Mouse (Mus musculus): ENCODE results near the gene Ankle1. TPM values are rescaled to one million over a fixed set of nuclear protein-coding genes. Genes with fewer than 3 reads are reported as not detected.
A peak's percentile ranks its signal among the peaks of the same experiment; 100 is the strongest.

The Ankle1 gene
- polyA plus RNA-seq (2012), result 17.4 and 17.5 TPM in 2 replicates

DNA sequence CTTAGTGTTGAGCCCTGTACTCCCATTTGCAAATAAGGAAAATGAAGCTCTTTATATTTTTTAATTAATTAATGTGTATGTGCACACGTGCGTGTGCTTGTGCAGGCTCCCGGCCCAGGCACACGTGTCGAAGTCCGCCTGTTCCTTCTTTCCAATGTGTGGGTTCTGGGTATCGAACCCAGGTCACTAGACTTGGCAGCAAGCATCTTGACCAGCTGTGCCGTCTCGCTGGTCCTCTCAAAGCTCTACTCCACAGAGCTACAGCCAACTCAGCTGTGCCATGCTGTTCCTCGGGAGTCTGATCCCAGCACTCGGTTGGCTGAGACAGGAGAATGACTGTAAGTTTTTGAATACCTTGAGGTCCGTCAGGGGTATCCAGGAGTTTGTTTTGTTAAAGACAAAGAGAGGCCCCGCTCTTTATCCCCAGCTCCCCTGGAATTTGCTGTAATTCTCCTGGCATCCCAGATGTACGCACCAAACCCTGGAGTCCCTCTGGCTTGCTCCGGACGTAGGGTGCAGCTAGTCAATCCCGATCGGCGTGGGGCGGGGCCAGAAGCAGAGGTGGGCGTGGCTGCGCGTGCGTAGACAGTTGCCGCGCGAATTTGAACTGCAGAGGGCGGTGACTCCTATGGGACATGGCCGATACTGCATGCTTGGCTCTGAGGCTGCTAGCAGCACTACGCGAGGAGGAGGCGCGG, at the start of gene Ankle1:
TSS of gene Ankle1 (plus strand) at position 610 of the 698 bp plus-strand sequence.
- peak within 1 kb of the TSS; percentile 68 for H3K4me3 ChIP-seq (replicated peaks)
- no peaks in the 10 kb centered on the region for H3K9me3 ChIP-seq (ENCODE audit: control insufficient read depth, low read length)
- H3K36me3 ChIP-seq (ENCODE audit: control insufficient read depth), result peaks cover 73% of the 10 kb centered on the region
- TF ChIP-seq GATA1 (IDR thresholded peaks at IDR 0.05; ENCODE audit: low read length), result no peak
- no peak for TF ChIP-seq TAL1 (IDR thresholded peaks at IDR 0.05; ENCODE audit: low read length)
- H3K27me3 ChIP-seq (ENCODE audit: control insufficient read depth), result no peaks in the 10 kb centered on the region
- peaks cover 45% of the 10 kb centered on the region for H3K4me1 ChIP-seq (ENCODE audit: control insufficient read depth)

DNA sequence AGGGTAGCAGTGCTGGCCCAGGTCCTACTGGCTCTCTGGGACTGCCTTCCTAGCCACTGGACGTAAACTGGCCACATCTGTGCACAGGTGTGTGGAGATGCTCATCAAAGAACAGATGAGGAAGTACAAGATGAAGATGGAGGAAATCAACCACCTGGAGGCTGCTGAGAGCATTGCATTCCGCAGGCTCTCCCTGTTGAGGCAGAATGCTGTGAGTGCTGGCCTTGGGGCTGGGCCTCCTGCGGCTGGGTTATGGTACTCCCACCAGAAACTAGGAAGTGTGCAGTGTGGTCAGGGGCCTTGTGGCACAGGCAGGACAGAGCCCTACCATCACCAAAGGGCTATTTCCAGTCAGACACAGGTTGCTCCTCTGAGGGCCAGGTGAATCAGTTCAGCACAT, 47.8 kb upstream of the Ankle1 start:
- H3K4me3 ChIP-seq (replicated peaks), result no peak overlapping the region
- TF ChIP-seq TAL1 (IDR thresholded peaks at IDR 0.05; ENCODE audit: low read length), result no peak
- no peak for TF ChIP-seq GATA1 (IDR thresholded peaks at IDR 0.05; ENCODE audit: low read length)
- no peaks in the 10 kb centered on the region for H3K27me3 ChIP-seq (ENCODE audit: control insufficient read depth)
- H3K36me3 ChIP-seq (ENCODE audit: control insufficient read depth), result peaks cover 78% of the 10 kb centered on the region
- no peaks in the 10 kb centered on the region for H3K9me3 ChIP-seq (ENCODE audit: control insufficient read depth, low read length)
- no peaks in the 10 kb centered on the region for H3K4me1 ChIP-seq (ENCODE audit: control insufficient read depth)

DNA sequence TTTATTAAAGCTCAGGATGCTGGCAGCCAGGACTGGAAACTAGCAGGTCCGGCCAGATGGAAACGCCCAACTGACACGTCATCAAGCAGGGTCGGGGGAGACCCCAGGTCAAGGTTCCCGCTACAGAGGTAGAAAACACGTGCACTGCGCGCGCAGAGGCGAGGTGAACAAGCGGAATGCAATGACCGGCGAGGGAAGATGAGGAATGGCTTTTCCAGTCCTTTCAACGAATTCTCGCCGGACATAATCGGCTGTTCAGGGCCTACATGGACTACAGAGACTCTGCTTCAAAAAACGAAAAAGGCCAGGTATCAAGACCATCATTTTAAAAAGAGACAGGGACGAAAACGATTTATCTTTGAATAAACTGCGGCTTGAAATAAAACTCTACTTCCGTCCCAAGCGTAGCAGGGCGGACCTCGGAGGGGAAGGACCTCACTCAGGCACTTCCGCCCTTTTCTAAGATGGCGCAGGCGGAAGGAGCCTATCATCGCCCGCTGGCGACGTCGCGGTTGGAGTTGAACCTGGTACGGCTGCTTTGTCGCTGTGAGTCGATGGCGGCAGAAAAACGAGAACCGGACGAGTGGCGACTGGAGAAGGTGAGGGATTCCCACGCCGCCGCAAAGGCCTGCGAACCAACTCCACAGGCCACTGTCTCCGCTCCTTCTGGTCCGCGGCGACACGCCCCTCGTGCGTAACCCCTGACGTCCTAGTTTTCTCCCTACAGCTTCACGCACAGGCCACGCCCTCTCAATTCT, 38.9 kb upstream of the Ankle1 start, which contains the start of gene Use1:
TSS of gene Use1 (plus strand) at position 78 of the 758 bp plus-strand sequence.
- H3K4me3 ChIP-seq (replicated peaks), result peak within 1 kb of the TSS; percentile 68
- TF ChIP-seq TAL1 (IDR thresholded peaks at IDR 0.05; ENCODE audit: low read length) (no peak), GATA1 (IDR thresholded peaks at IDR 0.05; ENCODE audit: low read length) (no peak)

DNA sequence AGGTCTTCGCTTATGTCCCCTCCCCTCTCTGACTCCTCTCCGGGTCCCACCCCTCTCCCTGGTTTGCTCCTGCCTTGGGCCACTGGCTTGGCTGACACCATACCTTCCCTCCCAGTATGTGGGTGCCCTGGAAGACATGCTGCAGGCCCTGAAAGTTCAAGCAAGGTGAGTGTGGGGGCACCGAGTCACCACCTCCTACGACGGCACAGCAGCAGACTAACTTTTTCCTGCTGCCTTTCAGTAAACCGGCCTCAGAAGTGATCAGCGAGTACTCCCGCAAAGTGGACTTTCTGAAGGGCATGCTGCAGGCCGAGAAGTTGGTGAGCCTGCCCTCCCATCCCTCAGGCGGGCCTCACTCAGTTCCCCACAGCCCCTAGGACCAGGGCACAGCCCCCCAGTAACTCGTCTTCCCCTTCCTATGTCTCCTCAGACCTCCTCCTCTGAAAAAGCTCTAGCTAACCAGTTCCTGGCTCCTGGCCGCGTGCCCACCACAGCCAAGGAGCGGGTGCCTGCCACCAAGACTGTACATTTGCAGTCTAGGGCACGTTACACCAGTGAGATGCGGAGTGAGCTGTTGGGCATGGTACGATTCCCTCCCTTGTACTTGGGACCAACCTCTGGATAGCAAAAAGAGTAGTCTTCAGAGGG, 38.2 kb upstream of the Ankle1 start:
- TF ChIP-seq TAL1 (IDR thresholded peaks at IDR 0.05; ENCODE audit: low read length), result no peak
- no peak for TF ChIP-seq GATA1 (IDR thresholded peaks at IDR 0.05; ENCODE audit: low read length)
- H3K36me3 ChIP-seq (ENCODE audit: control insufficient read depth), result peaks cover 27% of the 10 kb centered on the region
- no peaks in the 10 kb centered on the region for H3K9me3 ChIP-seq (ENCODE audit: control insufficient read depth, low read length)
- H3K4me3 ChIP-seq (replicated peaks), result peak overlapping the region; percentile 68
- H3K27me3 ChIP-seq (ENCODE audit: control insufficient read depth), result no peaks in the 10 kb centered on the region
- peaks cover 48% of the 10 kb centered on the region for H3K4me1 ChIP-seq (ENCODE audit: control insufficient read depth)

More for the DNA sequence above, 38.9 kb upstream of the Ankle1 start, which contains the start of gene Use1:
- Histone ChIP-seq H3K9me3 (ENCODE audit: control insufficient read depth, low read length) (no peaks in the 10 kb centered on the region), H3K36me3 (ENCODE audit: control insufficient read depth) (peaks cover 23% of the 10 kb centered on the region), H3K4me1 (ENCODE audit: control insufficient read depth) (peaks cover 42% of the 10 kb centered on the region), H3K27me3 (ENCODE audit: control insufficient read depth) (no peaks in the 10 kb centered on the region)

DNA sequence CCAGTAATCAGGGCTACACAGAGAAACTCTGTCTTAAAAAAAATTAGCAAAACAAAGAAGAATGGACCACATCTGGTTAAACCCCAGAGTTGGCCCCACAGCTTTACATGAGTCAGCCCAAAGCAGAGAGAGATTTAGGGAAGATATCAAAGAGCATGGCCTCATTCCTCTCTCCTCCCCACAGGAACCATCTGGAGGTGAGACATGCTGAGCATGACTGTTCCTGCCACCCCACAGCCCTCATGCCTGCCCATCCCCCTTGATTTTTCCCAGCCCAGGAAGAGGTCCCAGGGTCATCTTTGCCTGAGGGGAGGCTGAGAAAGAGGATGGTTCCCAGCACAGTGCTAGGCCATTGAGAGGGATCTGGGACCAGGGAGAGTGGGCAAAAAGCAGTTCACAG, 37.4 kb upstream of the Ankle1 start:
- Histone ChIP-seq H3K9me3 (ENCODE audit: control insufficient read depth, low read length) (no peaks in the 10 kb centered on the region), H3K36me3 (ENCODE audit: control insufficient read depth) (peaks cover 34% of the 10 kb centered on the region), H3K4me3 (replicated peaks) (no peak overlapping the region), H3K27me3 (ENCODE audit: control insufficient read depth) (no peaks in the 10 kb centered on the region), H3K4me1 (ENCODE audit: control insufficient read depth) (peaks cover 50% of the 10 kb centered on the region)
- TF ChIP-seq GATA1 (IDR thresholded peaks at IDR 0.05; ENCODE audit: low read length) (no peak), TAL1 (IDR thresholded peaks at IDR 0.05; ENCODE audit: low read length) (no peak)

DNA sequence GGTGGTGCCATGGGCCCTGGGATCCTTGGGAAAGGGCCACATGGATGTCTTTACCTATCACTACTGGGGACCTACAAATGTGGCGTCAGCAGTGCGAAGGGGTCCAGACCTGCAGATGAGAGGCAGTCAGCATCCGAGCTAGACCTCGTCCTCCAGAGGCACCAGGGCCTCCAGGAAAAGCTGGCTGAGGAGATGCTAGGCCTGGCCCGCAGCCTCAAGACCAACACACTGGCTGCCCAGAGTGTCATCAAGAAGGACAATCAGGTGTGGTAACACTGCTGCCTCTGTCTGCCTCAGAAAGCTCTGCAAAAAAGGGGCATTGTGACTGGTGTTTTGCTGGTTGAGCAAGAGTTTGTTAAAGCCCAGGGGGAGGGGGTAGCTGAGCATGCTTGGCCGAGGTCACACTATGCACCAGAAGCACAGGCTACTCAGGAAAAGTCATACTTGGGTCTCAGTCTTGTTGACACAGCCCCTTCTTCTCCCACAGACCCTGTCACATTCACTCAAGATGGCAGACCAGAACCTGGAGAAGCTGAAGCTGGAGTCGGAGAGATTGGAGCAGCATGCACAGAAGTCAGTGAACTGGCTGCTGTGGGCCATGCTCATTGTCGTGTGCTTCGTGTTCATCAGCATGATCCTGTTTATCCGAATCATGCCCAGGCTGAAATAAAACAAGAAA, 36.6 kb upstream of the Ankle1 start:
- TF ChIP-seq TAL1 (IDR thresholded peaks at IDR 0.05; ENCODE audit: low read length), result no peak
- no peak for TF ChIP-seq GATA1 (IDR thresholded peaks at IDR 0.05; ENCODE audit: low read length)
- Histone ChIP-seq H3K27me3 (ENCODE audit: control insufficient read depth) (no peaks in the 10 kb centered on the region), H3K4me3 (replicated peaks) (no peak overlapping the region), H3K4me1 (ENCODE audit: control insufficient read depth) (peaks cover 50% of the 10 kb centered on the region), H3K36me3 (ENCODE audit: control insufficient read depth) (peaks cover 39% of the 10 kb centered on the region), H3K9me3 (ENCODE audit: control insufficient read depth, low read length) (no peaks in the 10 kb centered on the region)

DNA sequence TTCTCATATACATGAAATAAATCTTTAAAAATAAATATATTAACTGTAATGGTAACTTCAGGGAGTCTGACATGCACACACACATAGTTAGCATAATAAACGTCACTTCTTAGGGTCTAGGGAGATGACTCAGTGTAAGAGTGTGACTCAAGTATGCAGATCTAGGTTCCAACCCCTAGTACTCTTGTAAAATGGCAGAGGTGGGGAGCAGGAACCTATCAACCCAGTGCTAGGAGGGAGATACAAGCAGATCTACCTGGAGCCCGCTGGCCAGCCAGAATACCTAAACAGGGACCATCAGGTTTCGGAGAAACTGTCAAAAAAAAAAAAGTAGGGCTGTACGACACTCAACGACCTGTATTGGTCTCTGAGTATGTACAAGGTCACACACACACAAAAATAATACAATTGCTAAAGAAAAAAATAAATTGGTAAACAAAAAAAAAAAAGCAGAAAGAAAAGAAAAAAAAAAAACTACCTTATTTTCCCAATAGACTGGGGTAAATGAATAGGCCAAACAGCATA, 35.0 kb upstream of the Ankle1 start:
- Histone ChIP-seq H3K9me3 (ENCODE audit: control insufficient read depth, low read length) (no peaks in the 10 kb centered on the region; the same call in 1 of the 2 replicates), H3K36me3 (ENCODE audit: control insufficient read depth) (peaks cover 52% of the 10 kb centered on the region), H3K4me3 (replicated peaks) (peak overlapping the region; percentile 77), H3K4me1 (ENCODE audit: control insufficient read depth) (peaks cover 63% of the 10 kb centered on the region), H3K27me3 (ENCODE audit: control insufficient read depth) (peaks cover 6% of the 10 kb centered on the region)
- no peak for TF ChIP-seq TAL1 (IDR thresholded peaks at IDR 0.05; ENCODE audit: low read length)
- TF ChIP-seq GATA1 (IDR thresholded peaks at IDR 0.05; ENCODE audit: low read length), result no peak

DNA sequence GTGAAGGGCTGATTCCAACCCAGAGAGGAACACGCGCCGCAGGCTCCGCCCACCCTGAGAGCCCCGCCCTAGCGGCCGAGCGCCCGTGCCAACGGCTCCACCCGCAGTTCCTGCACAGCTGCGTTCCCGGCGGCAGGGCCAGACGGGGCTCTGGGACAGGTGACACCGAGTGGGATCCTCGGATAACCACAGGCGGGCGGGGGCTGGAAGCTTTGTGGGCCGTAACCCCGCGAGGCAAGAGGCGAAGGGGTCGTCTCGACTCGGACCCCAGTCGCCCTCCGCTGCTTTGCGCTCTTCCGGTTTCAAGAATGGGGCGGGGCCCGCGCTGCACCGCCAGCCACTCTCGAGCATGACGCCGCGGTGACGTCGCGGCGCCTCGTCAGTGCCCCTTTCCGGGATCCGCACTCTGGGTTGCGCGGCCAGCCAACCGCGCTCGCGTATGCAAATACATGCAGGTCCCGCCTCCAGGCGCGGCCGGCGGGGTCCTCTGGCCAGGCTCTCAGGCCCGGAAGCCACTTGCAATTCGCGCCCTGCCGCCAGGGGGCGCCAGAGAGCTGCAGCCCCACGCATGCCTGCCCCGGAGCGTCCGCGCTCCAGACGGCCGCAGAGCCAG, 34.5 kb upstream of the Ankle1 start, which contains the start of gene Ocel1:
TSS of gene Ocel1 (plus strand) at position 63 of the 613 bp plus-strand sequence.
- no peaks in the 10 kb centered on the region; the same call in 1 of the 2 replicates for H3K9me3 ChIP-seq (ENCODE audit: control insufficient read depth, low read length)
- TF ChIP-seq TAL1 (IDR thresholded peaks at IDR 0.05; ENCODE audit: low read length) (no peak), GATA1 (IDR thresholded peaks at IDR 0.05; ENCODE audit: low read length) (no peak)
- peaks cover 65% of the 10 kb centered on the region for H3K4me1 ChIP-seq (ENCODE audit: control insufficient read depth)
- peaks cover 11% of the 10 kb centered on the region for H3K27me3 ChIP-seq (ENCODE audit: control insufficient read depth)
- peak within 1 kb of the TSS; percentile 77 for H3K4me3 ChIP-seq (replicated peaks)
- H3K36me3 ChIP-seq (ENCODE audit: control insufficient read depth), result peaks cover 58% of the 10 kb centered on the region
